Mouse (Mus musculus) gastrocnemius, postnatal 4 days (tissue): ENCODE results near the gene Myof. TPM values are rescaled to one million over a fixed set of nuclear protein-coding genes. Genes with fewer than 3 reads are reported as not detected.

Experiments used
- DNase-seq, 2 experiments: peaks; one replicate each; pipeline ENCODE4 v3.0.0; 2021 to 2022; ENCODE audit warnings: low spot score in 2 of 2, mixed read lengths in 2 of 2
- long read RNA-seq, 2 experiments: library from polyadenylated mRNA; stranded (forward); transcript quantifications; one replicate each; pipeline ENCODE4 v2.0.0; 2021
- total RNA-seq, 2 experiments: library from RNA; stranded (reverse); gene quantifications; 2 replicates each; pipeline ENCODE4 v1.2.3; 2021

Gene Myof
- total RNA-seq: 10 to 100 TPM; 20.7 to 21.8 TPM
- long read RNA-seq, experiment 1, partial matches to known transcripts: 2 of 5 reads
- long read RNA-seq, experiment 1, other reads (novel, unspliced or antisense): 3 of 5 reads
- long read RNA-seq, experiment 2, partial matches to known transcripts: 4 of 14 reads
- long read RNA-seq, experiment 2, other reads (novel, unspliced or antisense): 9 of 14 reads

- DNase-seq: peak; percentile 53 to 71
Measured at GRCm38 (mm10) chr19:38043281-38043981, at the start of gene Myof. Gene Myof, minus strand, starts transcription at chr19:38043577.

GRCm38 (mm10) chr19:38091512-38091985, 48.2 kb upstream of the Myof start:
- DNase-seq: no peak

GRCm38 (mm10) chr19:38089358-38089757, 46.0 kb upstream of the Myof start:
- DNase-seq: no peak

- DNase-seq: peak; percentile 37 to 64
Measured at GRCm38 (mm10) chr19:38086948-38087551, 43.7 kb upstream of the Myof start.

GRCm38 (mm10) chr19:38085841-38086240, 42.5 kb upstream of the Myof start:
- no peak for DNase-seq

GRCm38 (mm10) chr19:38082931-38083525, 39.7 kb upstream of the Myof start:
- DNase-seq: no peak

GRCm38 (mm10) chr19:38081361-38081760, 38.0 kb upstream of the Myof start:
- DNase-seq: no peak

GRCm38 (mm10) chr19:38077851-38078540, 34.6 kb upstream of the Myof start:
- DNase-seq: no peak

- DNase-seq: no peak
Measured at GRCm38 (mm10) chr19:38076251-38076650, 32.9 kb upstream of the Myof start.

- DNase-seq: no peak
Measured at GRCm38 (mm10) chr19:38075051-38075450, 31.7 kb upstream of the Myof start.

GRCm38 (mm10) chr19:38073226-38073625, 29.8 kb upstream of the Myof start:
- no peak for DNase-seq

GRCm38 (mm10) chr19:38064051-38064450, 20.7 kb upstream of the Myof start:
- no peak for DNase-seq

GRCm38 (mm10) chr19:38063201-38063600, 19.8 kb upstream of the Myof start:
- DNase-seq: no peak

- DNase-seq: no peak
Measured at GRCm38 (mm10) chr19:38056931-38057330, 13.6 kb upstream of the Myof start.

- DNase-seq: no peak
Measured at GRCm38 (mm10) chr19:38056276-38056675, 12.9 kb upstream of the Myof start.

GRCm38 (mm10) chr19:38055798-38056197, 12.4 kb upstream of the Myof start:
- no peak for DNase-seq

- peak; percentile 83 to 96 for DNase-seq
Measured at GRCm38 (mm10) chr19:38054720-38055192, 11.4 kb upstream of the Myof start, which contains the start of gene Cep55. Gene Cep55, plus strand, starts transcription at chr19:38055011.

GRCm38 (mm10) chr19:38054149-38054719, 10.9 kb upstream of the Myof start:
- DNase-seq: peak in 1 of 2 experiments; percentile 79

- no peak for DNase-seq
Measured at GRCm38 (mm10) chr19:38053227-38054041, 10.1 kb upstream of the Myof start.

GRCm38 (mm10) chr19:38049686-38050085, 6.3 kb upstream of the Myof start:
- no peak for DNase-seq
